Mouse (Mus musculus): ENCODE measurements around the gene Gramd1b.

GRCm38 (mm10) chr9:40556396-40556795, 25.2 kb upstream of the Gramd1b start:
- TF ChIP-seq CTCF (IDR thresholded peaks at IDR 0.05; ENCODE audit: low read depth) (no peak), EP300 (IDR thresholded peaks at IDR 0.05; ENCODE audit: low read depth) (no peak)

Measured in heart, postnatal 0 days (tissue).